8 mouse cellular contexts compared by ENCODE assay signal in genomic region chr4:149517868-149518340, GRCm38 (mm10). TPM values are rescaled to one million over a fixed set of nuclear protein-coding genes. Genes with fewer than 3 reads are reported as not detected.
DNase-seq lines count a peak whose midpoint lies in the region; ATAC-seq lines count a peak whose summit lies in the region.

TSS of gene Ctnnbip1 (plus strand) at chr4:149518236.

- H3K4me2 ChIP-seq in forebrain, embryonic 11.5 days (ENCODE audit: low read depth, low read length, severe bottlenecking): peak within 1 kb of the TSS; percentile 69
- peak within 1 kb of the TSS; percentile 89 for H3K4me2 ChIP-seq in heart, embryonic 16.5 days (ENCODE audit: low read depth, low read length)
- H3K4me2 ChIP-seq in liver, embryonic 15.5 days: peak within 1 kb of the TSS; percentile 95
- peak within 1 kb of the TSS; percentile 82 for H3K4me2 ChIP-seq in neural tube, embryonic 12.5 days (replicated peaks)

- H3K9me3 ChIP-seq in forebrain, embryonic 11.5 days (ENCODE audit: control insufficient read depth, low read length): no peaks in the 10 kb centered on the region
- no peaks in the 10 kb centered on the region; the same call in 1 of the 2 replicates for H3K9me3 ChIP-seq in heart, embryonic 16.5 days (replicated peaks; ENCODE audit: control insufficient read depth, low read length)
- no peaks in the 10 kb centered on the region for H3K9me3 ChIP-seq in liver, embryonic 15.5 days (replicated peaks)
- H3K9me3 ChIP-seq in neural tube, embryonic 12.5 days: no peaks in the 10 kb centered on the region

- no peak within 1 kb of the TSS for H3K27ac ChIP-seq in forebrain, embryonic 11.5 days (ENCODE audit: low read depth, low read length)
- peak within 1 kb of the TSS; percentile 44; the same call in 1 of the 2 replicates for H3K27ac ChIP-seq in heart, embryonic 16.5 days (ENCODE audit: low read length)
- H3K27ac ChIP-seq in liver, embryonic 15.5 days (replicated peaks): no peak within 1 kb of the TSS
- no peak within 1 kb of the TSS for H3K27ac ChIP-seq in neural tube, embryonic 12.5 days

- H3K9ac ChIP-seq in forebrain, embryonic 11.5 days (ENCODE audit: low read length): peak within 1 kb of the TSS; percentile 84
- peak within 1 kb of the TSS; percentile 90 for H3K9ac ChIP-seq in heart, embryonic 16.5 days (ENCODE audit: low read length)
- peak within 1 kb of the TSS; percentile 66 for H3K9ac ChIP-seq in liver, embryonic 15.5 days
- peak within 1 kb of the TSS; percentile 90 for H3K9ac ChIP-seq in neural tube, embryonic 12.5 days

- WGBS in forebrain, embryonic 11.5 days: under 1% methylated on average over 36 of the region's 46 CpGs
- 1% methylated on average over 41 of the region's 46 CpGs for WGBS in heart, embryonic 16.5 days
- under 1% methylated on average over 39 of the region's 46 CpGs for WGBS in liver, embryonic 15.5 days (ENCODE audit: insufficient replicate concordance)
- WGBS in neural tube, embryonic 12.5 days: under 1% methylated on average over 46 of the region's 46 CpGs

- H3K4me1 ChIP-seq in forebrain, embryonic 11.5 days (replicated peaks; ENCODE audit: control insufficient read depth, insufficient read depth, low read length): peaks cover 8% of the 10 kb centered on the region
- peaks cover 7% of the 10 kb centered on the region; the same call in 1 of the 2 replicates for H3K4me1 ChIP-seq in heart, embryonic 16.5 days (ENCODE audit: control insufficient read depth, insufficient read depth, low read length)
- peaks cover 28% of the 10 kb centered on the region for H3K4me1 ChIP-seq in liver, embryonic 15.5 days (replicated peaks)
- peaks cover 15% of the 10 kb centered on the region for H3K4me1 ChIP-seq in neural tube, embryonic 12.5 days

- peak within 1 kb of the TSS; percentile 87 for H3K4me3 ChIP-seq in forebrain, embryonic 11.5 days (ENCODE audit: low read depth, low read length)
- H3K4me3 ChIP-seq in heart, embryonic 16.5 days (ENCODE audit: low read length): peak within 1 kb of the TSS; percentile 81
- peak within 1 kb of the TSS; percentile 67 for H3K4me3 ChIP-seq in liver, embryonic 15.5 days (replicated peaks)
- peak within 1 kb of the TSS; percentile 88 for H3K4me3 ChIP-seq in neural tube, embryonic 12.5 days

- H3K36me3 ChIP-seq in forebrain, embryonic 11.5 days (ENCODE audit: control insufficient read depth, insufficient read depth, low read length): no peaks in the 10 kb centered on the region
- no peaks in the 10 kb centered on the region for H3K36me3 ChIP-seq in heart, embryonic 16.5 days (ENCODE audit: control insufficient read depth, insufficient read depth)
- H3K36me3 ChIP-seq in liver, embryonic 15.5 days (replicated peaks): no peaks in the 10 kb centered on the region
- no peaks in the 10 kb centered on the region for H3K36me3 ChIP-seq in neural tube, embryonic 12.5 days

- peak; percentile 98 for ATAC-seq in forebrain, embryonic 11.5 days (replicated peaks; ENCODE audit: low FRiP score)
- peak; percentile 98 for ATAC-seq in heart, embryonic 16.5 days (replicated peaks; ENCODE audit: extremely low read depth, insufficient read depth, low FRiP score)
- ATAC-seq in liver, embryonic 15.5 days (ENCODE audit: insufficient read depth): peak; percentile 95
- peak; percentile 99 for ATAC-seq in neural tube, embryonic 12.5 days (ENCODE audit: low FRiP score, low read depth)

- peak; percentile 85 to 90 for DNase-seq in CD8-positive naive resting alpha-beta T cell, adult 2 months (ENCODE audit: low read depth in 2 of 2, low spot score in 2 of 2)
- peak; percentile 87 for DNase-seq in c-Kit-positive CD71-negative TER-119-negative erythroid progenitor cells, embryonic 14.5 days (ENCODE audit: low read depth)
- DNase-seq in forebrain, embryonic 11.5 days (ENCODE audit: low spot score): peak; percentile 98
- DNase-seq in kidney, postnatal 36 days: peak; percentile 97 to 98
- peak; percentile 94 for DNase-seq in telencephalon, adult 2 months (ENCODE audit: low read depth, low spot score)

- no peaks in the 10 kb centered on the region for H3K27me3 ChIP-seq in forebrain, embryonic 11.5 days (ENCODE audit: control insufficient read depth, insufficient read depth, low read length)
- H3K27me3 ChIP-seq in heart, embryonic 16.5 days (ENCODE audit: control insufficient read depth, insufficient read depth, low read length): no peaks in the 10 kb centered on the region
- H3K27me3 ChIP-seq in liver, embryonic 15.5 days: peaks cover 22% of the 10 kb centered on the region
- H3K27me3 ChIP-seq in neural tube, embryonic 12.5 days (replicated peaks): no peaks in the 10 kb centered on the region

RNA-seq across cellular contexts. Expression of gene Ctnnbip1, which starts in this region (rescaled TPM):
- polyA plus RNA-seq in forebrain, embryonic 11.5 days (2014; fragmentation: Nextera tagmentation; extraction: Ambion mirVana): 71.7 and 72.1 TPM in 2 replicates
- polyA plus RNA-seq in heart, embryonic 16.5 days (2015; fragmentation: Nextera tagmentation; extraction: Ambion mirVana): 28.7 and 38.3 TPM in 2 replicates
- 5.9 and 6.9 TPM in 2 replicates for polyA plus RNA-seq in liver, embryonic 15.5 days (2015; fragmentation: Nextera tagmentation; extraction: Ambion mirVana)
- polyA plus RNA-seq in neural tube, embryonic 12.5 days (2016; fragmentation: Nextera tagmentation; extraction: Ambion mirVana): 75.6 and 89.2 TPM in 2 replicates
